Mouse (Mus musculus): ENCODE data around the gene Gnptab.

GRCm38 (mm10) chr10:88379013-88379885, at the start of gene Gnptab, which contains the start of gene Dram1:
- peak; percentile 83 for TF ChIP-seq CTCF (conservative IDR thresholded peaks at IDR 0.05; ENCODE audit: insufficient read depth, insufficient read length, low read depth, low read length)
- no peak for TF ChIP-seq POLR2A (IDR thresholded peaks at IDR 0.05; ENCODE audit: low read depth, low read length)
